Mouse (Mus musculus) embryo, embryonic 9.5 days (tissue): ENCODE measurements around the gene Rbms2.
"Not testable (repeated sequence)": the region's sequence is repeated elsewhere in the genome, so short reads cannot be mapped to it uniquely, and the experiment has no call there.

Experiments used
- DNase-seq: peaks from one replicate; pipeline ENCODE4 v3.0.0-alpha.2; 2017; ENCODE audit errors: extremely low spot score

Gene Rbms2

DNA sequence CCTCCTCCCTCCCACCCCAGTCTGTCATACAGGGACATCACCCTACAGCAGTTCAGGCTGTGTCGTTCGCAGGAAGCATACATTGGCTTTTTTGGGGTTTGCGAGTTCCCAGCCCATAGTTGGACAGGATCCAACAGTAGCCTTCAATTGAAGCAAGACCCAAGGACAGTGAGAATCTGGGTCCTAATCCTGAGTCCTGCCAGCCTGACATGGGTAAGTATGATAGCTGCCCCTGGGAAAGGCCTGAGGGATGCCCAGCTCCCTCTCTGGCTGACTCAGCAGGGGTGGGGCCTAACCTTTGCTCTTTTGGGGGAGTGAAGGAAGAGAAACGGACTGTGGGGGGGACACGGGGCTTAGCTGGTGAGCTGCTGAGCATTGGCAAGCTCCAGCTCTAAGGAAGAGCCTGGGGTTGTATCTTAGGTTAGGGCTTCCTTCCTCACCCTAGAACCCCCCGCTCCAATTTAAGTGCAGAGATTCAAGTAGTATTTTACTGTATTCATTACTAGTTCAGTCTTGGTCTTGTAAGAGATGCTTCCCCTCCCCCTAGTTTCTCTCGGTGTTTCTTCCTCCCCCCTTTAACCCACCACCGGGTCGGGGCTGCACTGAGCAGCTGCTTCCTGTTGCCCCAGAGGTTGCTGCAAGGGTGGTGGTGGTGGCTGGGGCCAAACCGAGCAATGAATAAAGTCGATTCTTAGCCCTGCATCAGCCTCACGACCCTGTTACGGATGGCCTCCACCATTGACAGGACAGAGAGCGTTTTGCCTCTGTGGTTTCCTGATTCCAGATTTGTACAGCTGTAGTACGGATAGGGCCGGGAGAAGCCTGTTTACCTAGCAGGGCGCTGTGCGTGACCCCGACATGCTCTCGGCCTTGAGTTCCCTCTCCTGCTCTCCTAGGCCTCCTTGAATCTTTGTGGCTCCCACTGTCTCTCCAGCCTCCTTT is 88.3 kb downstream of the Rbms2 start, which contains the start of gene Baz2a:
Gene Baz2a (plus strand): TSS at position 14 of the 942 bp plus-strand sequence.
- DNase-seq = peak; percentile 61

DNA sequence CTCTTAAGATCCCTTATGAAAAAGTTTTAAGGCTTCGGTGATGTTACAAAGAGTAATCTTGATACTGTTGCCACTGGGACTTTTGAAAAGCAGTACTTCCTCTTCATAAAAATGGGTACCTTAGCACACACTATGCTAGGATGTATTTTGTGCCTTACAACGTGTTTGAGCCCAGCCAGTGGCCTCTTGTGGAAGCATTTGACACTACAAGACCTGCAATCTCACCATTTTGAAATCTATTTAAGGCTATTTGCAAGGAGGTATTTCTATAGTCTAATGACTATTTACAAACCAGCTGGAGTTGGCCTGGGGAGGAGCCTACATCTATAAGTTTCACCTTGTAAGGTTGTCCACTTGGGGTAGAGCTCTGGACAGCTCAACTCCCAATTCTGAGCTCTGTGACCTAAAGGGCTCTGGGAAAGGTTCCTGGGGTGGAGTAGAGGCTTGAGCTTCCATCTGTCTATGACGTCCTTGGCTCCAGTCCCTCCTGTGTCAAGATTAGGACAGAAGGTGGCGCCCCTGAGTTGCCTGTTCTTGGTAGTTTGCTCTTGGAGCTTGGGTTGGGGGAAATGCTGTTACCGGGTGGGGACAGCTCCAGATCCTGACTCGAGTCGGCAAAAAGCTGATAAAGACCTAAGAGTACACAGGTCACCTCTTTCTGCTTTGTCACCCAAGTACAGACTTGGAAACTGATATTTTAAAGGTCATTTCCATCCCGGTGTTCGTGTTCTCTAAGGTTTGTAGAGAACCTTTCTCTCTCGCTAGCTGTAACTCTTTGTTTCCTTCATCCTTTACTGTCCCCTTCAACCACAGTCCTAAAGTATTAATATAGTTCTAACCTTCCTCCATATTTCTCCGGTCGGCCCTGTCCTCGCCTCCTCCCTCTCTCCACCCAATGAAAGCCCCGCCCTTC is 89.2 kb downstream of the Rbms2 start:
- DNase-seq = peak; percentile 92

DNA sequence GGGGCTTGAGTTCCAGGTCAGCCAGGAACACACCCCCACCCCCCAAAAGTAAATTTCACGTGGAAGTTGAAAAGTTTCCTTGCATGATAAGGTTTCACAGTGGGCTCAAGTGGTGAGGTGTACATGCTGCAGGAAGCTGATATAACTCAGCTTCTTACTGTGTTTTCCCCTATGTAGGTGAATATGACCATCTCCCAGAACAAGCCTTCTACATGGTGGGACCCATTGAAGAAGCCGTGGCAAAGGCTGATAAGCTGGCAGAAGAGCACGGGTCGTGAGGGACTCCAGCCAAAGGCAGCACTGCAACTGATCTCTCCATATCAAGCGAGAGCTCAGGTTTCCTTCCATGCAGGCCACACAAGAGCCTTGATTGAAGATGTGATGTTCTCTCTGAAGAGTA is 90.3 kb downstream of the Rbms2 start:
- DNase-seq = no peak

DNA sequence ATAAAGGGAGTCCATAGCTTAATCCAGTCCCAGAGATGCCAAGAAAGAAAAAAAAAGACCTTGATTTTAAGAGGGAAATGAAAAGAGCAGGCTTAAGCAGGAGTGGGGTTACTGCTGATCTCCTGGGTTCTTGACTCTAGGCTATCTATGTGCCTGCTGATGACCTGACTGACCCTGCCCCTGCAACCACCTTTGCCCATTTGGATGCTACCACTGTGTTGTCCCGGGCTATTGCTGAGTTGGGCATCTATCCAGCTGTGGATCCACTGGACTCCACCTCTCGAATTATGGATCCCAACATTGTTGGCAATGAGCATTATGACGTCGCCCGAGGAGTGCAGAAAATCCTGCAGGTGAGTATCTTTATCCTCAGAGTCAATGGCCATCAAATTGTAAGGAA is 91.9 kb downstream of the Rbms2 start:
- no peak for DNase-seq

DNA sequence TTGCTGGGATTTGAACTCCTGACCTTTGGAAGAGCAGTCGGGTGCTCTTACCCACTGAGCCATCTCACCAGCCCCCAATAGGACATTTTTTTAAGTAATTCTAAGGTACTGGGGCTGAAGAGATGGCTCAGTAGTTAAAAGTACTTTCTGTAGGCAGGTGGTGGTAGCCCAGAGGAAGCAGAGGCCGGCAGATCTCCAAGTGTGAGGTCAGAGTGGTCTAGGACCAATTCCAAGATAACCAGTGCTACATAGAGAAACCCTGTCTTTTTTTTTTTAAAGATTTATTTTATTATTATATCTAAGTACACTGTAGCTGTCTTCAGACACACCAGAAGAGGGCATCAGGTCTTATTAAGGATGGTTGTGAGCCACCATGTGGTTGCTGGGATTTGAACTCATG is 92.9 kb downstream of the Rbms2 start:
- not testable (repeated sequence) for DNase-seq

DNA sequence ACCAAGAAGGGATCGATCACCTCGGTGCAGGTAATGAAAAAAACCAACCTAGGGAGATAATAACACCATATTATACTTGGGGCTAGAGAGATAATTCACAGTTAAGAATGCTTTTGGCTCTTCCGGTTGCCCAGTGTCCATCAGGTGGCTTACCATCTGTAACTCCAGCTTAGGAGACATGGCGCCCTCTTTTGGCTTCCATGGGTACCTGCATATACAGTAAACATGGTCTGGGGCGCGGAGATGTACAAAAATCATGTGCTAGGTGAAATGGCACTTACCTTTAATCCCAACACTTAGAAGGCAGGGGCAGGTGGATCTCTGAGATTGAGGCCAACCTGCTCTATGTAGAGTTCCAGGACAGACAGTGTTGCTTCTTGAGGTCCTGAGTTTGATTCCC is 93.7 kb downstream of the Rbms2 start:
- peak; percentile 20 for DNase-seq

DNA sequence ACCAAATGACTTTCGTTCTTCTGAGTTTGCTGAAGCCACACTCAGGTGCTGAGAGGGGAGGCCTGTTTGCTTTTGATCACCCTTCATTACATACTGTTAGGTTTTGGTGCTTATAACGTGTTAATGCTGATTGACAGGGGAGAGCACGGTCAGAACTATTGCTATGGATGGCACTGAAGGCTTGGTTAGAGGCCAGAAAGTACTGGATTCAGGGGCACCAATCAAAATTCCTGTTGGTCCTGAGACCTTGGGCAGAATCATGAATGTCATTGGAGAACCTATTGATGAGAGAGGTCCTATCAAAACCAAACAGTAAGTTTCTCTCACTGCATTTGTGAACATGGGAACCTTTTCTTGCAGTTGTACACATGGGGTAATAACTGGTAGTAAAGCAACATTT is 95.9 kb downstream of the Rbms2 start:
- no peak for DNase-seq

DNA sequence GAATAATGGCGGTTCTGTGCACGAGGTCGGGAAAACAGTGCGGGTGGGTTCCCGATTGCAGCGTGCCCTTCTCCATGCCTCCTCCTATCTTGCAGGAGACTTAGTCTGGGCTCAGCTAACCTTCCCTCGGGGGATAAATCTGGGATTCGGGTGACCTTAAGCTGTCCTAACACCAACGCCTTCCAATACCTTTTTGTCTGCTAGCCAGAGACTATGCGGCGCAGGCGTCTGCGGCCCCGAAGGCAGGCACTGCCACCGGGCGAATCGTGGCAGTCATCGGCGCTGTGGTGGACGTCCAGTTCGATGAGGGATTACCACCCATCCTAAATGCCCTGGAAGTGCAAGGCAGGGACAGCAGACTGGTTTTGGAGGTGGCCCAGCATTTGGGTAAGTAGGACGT is 96.4 kb downstream of the Rbms2 start:
- DNase-seq = no peak

DNA sequence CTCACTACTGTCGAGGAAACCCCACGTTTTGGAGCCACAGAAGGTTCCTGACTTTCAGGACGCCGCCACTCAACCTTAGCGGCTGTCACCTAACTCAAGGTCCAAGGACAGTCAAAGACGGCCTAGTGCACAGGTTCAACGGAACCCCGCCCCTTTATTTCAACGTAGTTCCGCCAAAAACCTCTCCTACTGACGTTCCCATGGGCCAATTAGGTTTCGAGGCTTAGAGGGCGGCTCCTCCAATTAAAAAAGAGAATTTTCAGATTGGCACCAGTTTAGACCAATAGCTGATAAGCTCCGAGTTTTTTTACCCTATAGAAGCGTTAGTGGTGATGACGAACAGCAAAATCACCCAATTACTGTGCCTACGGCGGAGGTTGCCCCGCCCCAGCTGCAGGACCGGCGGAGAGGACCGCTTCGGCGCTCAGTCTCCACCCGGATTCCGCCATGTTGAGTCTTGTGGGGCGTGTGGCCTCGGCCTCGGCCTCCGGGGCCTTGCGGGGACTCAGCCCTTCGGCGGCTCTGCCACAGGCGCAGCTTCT is 97.1 kb downstream of the Rbms2 start, which contains the start of gene Atp5b:
Gene Atp5b (plus strand): TSS at position 394 of the 542 bp plus-strand sequence.
- DNase-seq = peak; percentile 98

DNA sequence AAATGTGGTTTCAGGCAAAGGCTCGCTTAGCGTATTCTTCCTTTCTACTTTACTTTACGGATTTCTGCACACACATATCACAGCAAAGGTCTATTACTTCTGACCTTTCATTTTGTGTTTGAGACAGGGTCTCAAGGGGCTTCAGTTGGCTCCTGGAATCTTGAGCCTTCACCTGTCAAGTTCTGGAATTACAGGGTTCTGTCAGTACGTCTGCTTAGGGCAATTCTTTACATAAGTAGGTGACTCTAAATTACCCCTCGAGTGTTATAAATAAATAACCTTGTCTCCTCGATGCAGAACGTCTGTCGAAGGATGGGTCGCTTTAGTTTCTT is 97.7 kb downstream of the Rbms2 start:
- DNase-seq = peak; percentile 43

DNA sequence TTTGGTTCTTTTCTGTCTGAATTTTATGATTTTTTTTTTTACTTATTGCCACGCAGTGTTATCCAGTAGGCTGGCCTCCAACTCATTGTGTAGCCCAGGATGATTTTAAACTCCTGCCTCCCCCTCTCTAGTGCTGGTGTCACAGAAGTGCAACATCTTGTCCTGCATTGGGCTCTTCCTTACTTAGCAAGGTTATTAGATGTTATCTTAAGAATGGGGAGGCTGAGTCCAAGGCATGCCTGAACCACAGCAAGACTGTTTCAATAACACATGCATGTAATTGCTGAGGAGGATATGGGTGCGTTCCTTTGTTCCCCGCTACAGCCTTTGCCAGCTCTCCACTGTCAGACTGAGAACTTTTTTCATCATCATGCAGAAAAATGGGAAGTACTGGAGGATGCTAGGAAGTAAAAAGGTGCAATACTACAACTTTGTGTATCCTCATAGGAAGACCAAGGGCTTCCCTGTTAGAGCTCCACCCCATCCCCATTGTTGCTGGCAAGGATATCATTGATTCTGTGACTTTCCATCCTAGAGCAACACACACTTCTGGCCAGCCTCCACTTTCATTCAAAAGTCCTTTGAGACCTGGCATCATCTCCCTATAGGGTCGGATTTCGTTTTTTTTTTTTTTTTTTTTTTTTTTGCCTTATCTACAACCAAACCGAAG is 98.2 kb downstream of the Rbms2 start:
- DNase-seq = no peak
